Mouse (Mus musculus) urinary bladder, postnatal 4 days (tissue): ENCODE measurements around the gene Acss3.

ENCODE experiments used
- DNase-seq, 2 experiments: peaks; one replicate each; pipeline ENCODE4 v3.0.0; 2021 to 2022; ENCODE audit warnings: low spot score in 2 of 2

The Acss3 gene

DNA sequence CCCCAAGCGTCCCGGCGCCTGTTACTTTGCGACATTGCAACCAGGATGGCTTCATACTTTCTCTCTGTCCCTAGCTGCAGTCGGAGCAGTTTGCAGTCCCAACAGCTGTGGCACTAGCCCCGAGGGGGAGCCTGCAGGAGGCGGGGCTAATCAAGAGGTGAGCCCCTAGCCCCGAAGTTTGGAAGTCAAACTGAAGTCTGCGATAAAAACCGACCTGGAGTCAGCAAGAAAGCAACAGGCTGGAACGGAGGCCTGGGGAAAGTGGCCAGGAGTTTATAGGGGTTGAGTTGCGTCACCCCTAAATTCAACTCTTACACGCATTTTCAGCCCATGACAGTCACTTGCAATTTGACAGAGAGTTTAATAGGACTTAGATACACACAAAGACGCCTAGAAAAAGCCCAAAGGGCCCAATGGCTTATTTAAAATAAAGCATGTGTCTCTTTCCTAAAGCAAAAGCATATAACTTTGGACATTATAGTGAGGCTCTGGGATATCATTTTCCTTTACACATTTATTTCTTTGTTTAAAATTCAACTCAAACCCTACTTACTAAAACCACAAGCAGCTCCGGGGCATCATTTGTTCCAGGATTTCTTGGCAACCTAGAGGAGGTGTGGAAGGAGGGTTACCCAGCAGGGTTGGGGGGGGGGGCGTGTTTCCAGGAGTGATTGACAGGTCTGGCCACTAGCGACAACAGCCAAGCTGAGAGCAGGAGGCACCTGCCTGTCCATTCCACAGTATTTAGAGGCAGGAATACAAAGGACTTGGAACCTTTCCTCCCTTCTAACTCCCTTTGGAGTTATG lies at the start of gene Acss3:
Gene Acss3 (minus strand): TSS at position 140 of the 807 bp plus-strand sequence.
- DNase-seq, result peak; percentile 58 to 61

DNA sequence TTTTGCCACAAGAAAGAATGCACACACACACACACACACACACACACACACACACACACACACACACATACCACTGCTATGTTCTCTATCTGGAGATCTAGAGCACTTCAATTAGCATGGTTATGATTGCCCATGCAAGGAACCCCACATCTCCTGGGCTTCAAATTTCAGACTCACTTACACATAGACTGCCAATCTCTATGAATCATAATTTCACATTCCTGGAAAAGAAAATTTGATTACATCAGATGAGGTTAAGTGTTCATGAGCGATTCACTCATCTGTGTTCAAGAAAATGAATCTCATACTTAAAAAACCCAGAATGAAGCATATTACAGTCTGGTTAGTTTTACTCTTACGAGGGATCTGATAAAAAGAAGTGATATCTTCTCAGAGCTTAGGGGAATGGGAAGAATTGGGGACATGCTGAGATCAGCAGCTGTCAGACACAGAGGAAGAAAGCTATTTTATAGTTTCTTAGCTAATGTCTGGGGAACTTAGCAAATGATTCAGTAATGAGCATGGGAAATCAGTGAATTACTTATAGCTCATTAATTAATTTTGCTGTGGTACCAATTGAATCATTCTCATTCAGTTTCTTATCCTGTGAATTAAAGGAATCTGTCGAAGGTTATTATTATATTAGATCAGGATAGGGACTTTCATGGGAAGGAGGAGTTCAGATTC lies 48.7 kb upstream of the Acss3 start:
- no peak for DNase-seq

DNA sequence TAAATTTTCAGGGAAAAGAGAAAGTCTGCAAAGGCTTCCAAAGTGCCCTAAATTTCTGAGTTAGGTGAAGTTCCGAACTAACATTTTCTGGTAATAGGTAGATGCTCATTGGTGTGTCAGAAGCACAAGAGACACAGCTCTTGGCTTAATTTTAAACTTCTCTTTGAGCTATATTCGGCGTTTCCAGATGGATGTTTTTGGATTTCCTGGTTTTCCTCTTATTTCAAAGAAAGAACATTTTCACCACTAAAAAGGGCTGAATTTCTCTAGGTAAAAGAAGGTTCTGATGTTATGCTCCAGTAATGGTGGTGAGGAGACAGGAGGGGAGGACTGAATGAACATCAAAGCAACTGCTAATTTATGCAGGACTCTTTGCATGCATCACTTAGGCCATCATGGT lies 43.0 kb upstream of the Acss3 start:
- no peak for DNase-seq

DNA sequence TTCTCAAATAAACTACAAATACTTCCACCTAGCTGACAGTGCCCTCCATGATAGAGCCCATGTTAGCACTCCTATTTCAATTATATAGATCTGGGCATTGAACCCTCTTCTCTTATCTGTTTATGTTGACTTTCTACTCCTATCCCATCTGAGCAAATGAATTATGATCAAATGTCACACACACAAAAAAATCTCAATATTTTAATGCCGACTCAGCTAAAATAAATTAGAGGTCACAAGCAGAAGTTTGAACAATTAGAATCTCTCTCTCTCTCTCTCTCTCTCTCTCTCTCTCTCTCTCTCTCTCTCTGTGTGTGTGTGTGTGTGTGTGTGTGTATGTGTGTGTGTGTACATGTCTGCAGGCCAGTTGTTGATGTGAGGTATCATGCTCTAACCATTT lies 25.3 kb upstream of the Acss3 start:
- no peak for DNase-seq

DNA sequence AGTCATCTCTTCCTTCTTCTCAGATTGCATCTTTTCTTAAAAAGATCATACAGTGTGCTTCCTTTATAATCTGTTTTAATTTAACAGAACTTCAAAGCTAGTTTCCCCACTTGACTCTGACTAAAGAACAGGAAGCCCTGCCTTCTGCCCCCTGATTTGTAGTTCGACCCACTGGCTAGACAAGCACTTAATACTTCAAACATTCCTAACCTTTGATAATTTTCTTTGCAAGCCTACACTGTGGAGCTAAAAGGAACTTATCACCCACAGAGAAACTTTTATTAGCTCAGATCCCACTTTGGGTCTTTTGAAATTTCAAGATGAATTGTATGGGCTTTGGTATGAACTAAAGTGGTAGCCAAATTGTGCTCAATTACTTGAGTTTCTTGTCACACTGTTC lies 20.5 kb upstream of the Acss3 start:
- no peak for DNase-seq

DNA sequence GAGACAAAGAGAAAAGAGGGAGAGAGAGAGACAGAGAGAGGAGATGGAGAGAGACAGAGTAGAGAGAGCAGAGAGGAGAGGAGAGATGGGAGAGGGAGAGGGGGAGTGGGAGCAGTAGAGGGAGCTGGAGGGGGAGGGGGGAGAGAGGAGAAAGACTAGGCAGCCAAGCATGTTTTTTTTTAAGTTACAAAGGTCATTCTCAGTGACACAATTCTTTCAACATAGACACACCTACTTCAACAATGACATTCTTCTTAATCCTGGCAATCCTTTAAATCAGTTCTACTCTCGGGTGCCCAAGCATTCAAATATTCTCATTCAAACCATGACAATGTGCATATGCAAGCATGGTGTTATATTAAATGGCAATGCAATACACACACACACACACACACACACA lies 19.4 kb upstream of the Acss3 start:
- no peak for DNase-seq

DNA sequence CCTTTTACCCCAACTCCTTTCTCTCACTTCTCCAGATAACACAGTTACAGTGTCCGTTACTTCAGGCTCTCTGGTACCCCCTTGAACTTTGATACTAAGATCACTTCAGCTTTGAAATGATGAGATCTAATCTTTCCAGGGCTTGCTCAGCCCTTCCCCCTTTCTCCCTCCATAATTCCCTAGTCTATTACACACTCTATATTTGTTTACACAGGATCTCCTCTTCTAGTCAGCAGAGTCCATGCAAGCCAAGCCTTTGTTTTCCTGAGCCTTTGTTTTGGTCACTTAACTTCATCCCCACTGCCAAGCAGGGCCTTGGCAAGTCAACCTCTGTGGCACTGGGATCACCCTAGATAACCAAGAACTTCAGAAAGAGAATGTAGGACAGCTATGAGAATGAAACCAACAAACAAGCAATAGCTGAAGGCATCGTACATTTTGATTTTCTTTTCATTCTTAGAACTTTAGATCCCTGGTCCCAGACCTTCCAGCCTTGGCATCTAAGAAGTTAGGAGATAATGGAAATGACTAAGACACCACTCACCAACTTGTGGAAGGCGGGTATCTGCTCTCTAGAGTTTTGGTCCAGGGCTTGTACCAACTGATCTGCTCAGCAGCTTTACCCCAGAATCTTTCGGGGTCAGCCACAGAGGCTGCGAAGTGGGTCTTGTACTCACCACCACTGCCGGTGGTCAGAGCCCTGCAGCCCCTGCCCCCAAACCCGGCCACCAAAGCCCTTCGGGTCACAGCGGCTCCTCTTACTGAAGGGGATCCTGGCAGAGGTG lies 532 bp downstream of the Acss3 start:
- DNase-seq, result no peak

DNA sequence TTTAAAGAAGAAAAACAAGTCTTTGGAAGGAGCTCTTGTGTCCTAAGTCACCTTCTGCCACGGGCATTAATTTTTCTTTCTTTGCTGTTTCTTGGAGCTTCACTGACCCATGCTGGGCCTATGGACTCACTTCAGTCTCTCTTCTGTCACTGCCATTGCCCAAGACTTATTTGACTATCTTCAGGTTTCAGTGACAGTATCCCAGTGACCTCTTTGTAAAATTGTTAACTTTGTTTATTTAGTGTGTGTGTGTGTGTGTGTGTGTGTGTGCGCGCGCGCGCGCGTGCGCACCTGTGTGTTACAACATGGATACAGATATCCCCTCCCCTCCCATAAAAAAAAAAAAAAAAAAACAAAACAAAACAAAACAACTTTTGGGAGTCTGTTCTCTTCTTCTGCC lies 2.2 kb downstream of the Acss3 start:
- no peak for DNase-seq

DNA sequence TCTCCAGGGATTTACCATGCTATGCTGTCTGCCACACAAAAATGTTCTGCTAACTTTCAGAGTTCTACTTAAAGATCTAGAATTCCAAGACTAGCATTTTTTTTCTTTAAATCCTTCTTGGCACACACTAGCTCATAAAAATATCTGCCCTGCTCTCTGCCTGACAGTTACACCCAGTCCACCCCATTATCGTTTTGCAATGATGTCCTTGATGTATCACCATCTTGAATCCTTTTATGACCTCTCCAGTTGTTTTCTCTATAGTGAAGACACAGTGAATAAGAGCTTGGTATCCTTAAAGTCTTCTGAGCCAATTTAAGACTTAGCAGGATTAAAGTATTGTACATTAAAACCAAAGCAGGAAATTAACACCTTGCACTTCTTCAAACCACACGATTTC lies 4.3 kb downstream of the Acss3 start:
- no peak for DNase-seq

DNA sequence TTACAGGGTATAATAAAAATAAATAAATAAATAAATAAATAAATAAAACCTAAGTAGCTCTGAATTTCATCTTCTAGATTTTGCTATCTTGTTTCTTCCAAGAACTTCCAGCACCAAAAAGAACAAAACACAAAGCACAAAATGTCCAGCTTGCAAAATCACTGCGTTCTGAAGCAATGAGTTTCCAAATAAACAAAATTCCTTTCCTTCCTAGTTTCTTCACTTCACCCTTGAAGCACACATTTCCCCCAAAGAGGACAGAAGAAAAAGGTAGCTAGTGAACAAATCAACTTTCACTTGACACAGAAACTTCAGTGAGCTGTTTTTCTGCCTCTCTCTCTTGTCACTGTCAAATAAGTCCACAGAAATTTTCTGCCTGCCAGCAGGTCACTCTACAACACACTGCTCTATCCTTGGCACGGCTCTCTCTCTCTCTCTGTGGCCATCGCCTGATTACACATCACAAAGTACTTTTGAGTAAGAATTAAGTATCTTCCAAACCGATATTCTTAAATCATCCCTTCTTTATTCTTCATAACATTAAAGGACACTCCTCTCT lies 6.7 kb downstream of the Acss3 start:
- DNase-seq, result no peak

DNA sequence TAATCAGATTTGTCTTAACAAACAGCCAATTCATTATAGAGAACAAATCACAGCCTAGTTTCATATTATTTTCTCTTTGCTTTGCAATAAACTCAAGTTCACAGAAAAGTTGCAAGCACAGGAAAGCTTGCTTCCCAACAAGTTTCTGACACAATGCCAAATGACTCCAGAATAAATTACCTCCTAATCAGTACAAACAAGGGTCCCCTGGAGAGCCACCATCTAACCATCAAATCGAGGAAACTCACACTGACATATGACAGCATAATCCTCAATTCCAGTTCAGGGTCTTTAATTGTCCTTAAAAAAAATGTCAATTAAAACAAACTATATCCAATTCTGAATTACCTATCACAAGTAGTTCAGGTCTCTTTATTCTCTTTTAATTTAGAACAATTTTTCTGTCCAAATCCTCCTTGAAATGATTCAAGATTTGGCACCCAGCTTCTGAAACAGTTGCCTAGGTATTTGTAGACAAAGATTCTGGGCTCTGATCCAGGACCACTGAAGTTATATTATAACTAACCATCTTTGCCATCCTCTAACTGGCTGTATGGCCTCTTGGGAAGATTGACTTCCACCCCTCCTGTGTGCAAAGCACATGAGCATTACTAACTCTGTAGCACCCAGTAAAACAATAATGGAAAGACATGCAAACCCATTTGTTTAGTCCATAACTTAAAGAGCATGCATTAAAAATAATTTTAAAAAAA lies 7.4 kb downstream of the Acss3 start:
- DNase-seq, result no peak

DNA sequence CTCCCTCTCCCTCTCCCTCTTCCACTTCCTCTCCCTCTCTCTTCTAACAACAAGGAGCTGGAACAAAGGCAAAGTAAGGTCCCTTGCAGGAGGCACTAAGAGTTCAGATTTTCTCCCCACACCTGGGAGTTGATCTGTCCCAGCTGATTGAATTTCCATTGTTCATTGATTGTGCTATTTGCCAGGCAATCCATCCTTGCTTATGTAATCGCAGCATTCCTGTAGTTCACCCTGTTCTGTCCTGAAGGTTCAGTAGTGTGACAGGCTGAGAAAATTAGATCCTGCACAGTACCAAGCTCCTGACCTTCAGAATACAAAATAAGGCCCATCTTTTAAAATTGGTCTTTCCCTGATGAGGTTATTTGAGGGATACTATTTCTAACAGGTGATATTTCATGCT lies 8.3 kb downstream of the Acss3 start:
- DNase-seq, result no peak

DNA sequence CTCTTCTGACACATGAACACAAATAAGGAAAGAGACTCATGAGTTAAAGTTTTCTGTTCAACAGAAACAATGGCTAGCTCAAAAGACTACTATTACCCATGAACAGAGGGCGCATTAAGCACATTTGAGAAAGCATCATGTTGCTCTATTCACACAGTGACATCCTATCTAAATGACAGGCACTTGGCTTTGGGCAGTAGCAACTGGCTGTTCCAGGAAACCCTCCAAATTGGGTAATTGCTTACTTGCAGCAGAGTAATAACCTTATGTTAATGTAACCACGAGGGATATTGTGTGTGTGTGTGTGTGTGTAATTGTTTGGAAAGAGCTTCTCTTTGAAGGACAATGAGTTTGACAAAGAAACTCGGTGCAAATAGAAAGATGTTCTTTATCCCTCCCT lies 29.0 kb downstream of the Acss3 start:
- DNase-seq, result no peak

DNA sequence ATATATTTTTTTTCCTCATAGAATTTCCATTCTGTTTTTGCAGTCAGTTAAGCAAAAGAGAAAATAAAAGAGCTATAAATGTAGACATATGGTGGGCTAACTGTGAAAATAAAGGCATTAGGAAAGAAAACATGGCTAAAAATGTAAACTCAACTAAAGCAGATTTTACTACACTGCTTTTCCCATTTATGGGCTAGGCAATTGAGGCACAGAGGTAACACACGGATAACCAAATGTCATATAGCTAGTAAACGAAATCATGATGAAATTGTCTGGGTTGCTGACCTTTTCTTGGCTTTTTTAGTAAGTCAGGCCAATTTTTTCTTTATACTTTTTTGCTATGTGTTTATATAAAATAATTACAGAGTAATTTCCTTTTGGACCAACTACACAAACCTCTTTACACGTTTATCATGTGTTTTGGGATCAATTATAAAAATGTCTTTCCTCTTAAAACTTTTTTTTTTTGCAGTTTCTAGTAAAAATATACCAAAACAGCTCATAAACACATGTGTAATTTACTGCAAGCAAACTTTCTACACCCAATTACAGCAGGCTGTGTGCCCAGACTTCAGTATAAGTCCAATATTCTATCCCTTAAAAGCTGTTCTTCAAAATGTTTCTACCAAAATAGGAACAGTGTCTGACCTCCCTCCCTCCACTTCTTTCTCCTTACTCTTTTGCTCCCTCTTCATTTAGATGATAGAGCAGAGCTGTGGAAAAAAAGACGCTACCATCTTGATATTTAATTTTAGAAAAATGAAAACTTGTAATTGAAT lies 69.4 kb downstream of the Acss3 start:
- no peak for DNase-seq

DNA sequence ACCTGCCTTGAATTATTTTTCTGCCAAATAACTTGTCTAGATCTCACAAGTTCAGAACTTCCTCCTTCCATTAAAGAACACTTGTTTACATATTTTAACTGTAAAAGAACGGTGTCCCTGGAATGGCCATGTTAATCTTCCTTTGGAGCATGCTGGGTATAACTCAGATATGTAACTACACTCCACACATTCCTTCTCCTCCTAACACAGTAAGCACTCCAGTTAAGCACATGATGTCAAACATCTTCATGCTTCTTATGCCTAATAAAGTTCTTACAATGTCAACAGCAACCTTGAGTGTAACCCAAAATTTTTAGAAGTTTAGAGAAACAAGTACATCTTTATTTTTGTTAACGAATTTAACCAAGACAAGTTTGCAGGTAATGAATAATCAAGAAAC lies 73.0 kb downstream of the Acss3 start:
- DNase-seq, result no peak

DNA sequence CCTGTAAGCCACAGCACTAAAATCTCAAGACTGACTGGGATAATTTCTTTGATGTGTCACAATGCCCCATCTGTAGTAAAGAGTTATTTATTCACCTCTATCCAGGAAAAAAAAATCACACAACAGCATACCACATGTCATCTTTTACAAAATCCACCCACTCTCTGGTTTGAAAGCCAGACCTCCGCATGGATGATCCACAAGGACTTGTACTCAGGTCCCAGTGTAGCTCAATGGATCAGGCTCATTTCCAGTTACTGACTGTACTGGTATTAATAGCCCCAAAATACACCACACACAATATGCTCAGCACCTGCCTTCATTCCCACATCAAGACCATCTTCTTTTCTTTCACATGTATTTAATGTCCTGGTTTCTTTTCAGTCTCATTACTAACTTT lies 80.8 kb downstream of the Acss3 start:
- no peak for DNase-seq

DNA sequence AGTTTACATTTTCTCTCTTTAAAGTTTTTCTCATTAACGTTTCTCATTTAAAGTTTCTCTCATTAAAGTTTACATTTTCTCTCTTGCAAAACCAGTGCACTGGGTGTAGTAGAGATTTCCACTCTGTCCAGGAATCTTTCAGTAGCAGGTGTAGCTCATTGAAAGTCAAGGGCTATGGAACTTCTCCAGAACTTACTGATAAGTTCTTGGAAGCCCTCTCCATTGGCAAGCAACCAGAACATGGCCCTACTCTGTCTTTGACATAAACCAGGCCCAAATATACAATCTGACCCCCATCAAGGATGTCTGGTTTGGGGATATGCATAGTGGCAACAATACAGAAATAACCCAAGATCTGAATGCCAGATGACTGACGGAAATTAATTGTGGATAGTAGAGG lies 82.6 kb downstream of the Acss3 start:
- no peak for DNase-seq

DNA sequence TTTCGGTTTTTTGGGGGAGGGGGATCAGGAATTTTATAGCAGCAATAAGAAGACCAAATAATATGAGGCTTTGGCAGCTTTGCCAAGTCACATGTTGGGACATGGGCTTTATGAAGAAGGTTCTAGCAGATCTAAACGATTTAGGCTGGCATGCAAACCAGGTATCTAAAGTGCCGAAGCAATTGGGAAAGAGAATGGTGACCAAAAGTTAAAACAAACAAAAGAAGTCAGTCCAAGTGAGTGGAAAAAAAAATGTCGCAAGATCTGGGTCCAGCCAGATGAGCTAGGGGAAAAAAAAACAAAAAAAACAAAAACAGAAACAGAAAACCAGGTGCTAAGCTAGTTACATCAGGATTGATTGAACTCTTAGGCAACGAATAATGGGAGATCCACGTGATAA lies 83.1 kb downstream of the Acss3 start:
- DNase-seq, result no peak

DNA sequence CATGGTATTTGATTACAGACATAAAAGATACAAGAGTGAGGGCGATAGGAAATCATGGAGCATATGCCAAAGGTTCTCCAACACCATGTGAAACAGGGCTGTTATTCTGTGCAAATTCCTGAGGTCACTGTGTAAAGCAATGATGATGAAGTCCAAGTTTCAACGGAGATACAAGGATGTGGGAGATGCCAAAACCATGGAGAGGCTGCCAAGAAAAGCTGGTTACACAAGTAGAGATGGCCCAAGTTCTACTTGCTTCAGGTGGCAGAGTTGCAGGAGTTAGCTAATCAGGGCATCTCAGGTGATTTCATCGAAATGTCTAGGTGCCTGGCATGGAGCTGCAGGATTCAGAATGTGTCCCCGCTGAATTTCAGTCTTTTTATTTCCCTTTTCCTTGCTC lies 84.3 kb downstream of the Acss3 start:
- no peak for DNase-seq

DNA sequence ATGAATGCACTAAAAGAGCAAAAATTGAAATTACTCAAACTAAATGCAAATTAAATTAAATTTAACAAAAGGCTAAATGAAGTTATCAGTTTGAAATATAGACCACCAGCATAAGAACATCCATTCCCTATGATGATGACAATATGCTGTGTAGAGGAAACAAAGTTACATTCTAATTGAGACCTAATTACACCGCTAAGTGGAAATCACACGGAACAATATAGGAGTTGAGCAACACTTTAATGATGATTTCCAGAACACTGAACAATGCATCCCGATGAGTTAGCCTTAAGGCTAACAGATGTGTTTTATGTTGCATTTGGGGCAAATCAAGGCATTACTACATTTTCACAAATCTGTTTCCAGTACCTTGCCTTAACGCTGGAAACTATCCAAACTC lies 99.2 kb downstream of the Acss3 start:
- no peak for DNase-seq

DNA sequence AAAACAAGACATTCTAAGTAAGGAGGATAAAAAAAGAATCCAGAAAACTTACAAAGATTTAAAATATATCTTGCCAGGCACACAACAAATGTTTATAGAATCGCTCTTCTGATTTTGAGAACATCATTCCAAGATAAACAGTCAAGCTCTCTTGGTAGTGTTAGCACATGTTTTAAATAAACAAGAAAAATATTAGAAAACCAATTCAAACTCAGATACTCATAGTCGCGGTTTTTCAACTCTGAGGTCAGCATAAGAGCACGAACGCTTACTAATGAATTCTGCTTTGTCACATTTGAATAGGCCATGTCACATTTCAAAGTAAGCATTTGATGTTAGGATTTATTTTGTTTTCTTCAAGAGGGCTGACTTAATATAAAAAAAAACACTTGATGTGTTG lies 102.3 kb downstream of the Acss3 start:
- DNase-seq, result no peak
